Mouse (Mus musculus) testis, adult 2 months (tissue): Measurements from ENCODE around the gene Aig1.

Experiments used
- CTCF ChIP-seq: fragments of 200-500 bp; IDR thresholded peaks from 2 replicates; pipeline ENCODE4 v1.5.1; 2012; ENCODE audit warnings: low read depth, mild to moderate bottlenecking, inconsistent platforms, low read length, moderate library complexity; ENCODE audit not compliant: control insufficient read depth, insufficient read depth, insufficient replicate concordance
- POLR2A ChIP-seq: fragments of 200-500 bp; IDR thresholded peaks from 2 replicates; pipeline ENCODE4 v1.6.1; 2012; ENCODE audit warnings: low read depth, mild to moderate bottlenecking, inconsistent platforms, low read length, moderate library complexity; ENCODE audit not compliant: control insufficient read depth

DNA sequence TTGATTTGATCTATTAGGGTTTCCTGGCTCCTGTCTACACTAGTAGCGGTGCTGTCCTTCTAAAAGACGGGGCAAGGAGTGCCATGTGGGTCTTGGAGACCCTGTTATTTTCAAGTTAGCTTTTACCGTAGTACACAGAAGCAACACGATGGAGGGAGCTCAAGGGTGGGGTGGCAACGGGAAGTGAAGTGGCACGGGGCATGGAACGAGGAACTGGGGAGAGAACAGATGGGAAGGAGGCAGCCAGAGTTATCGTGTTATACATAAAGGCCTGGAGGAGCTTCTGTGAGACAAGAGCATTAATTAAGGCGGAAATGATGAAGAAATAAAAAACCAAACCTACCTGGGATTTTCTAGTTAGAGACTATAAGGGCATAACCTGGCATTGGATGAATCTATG is 31.8 kb downstream of the Aig1 start:
- TF ChIP-seq POLR2A (no peak), CTCF (no peak)
